Mouse (Mus musculus): ENCODE measurements around the gene Xxylt1.

DNA sequence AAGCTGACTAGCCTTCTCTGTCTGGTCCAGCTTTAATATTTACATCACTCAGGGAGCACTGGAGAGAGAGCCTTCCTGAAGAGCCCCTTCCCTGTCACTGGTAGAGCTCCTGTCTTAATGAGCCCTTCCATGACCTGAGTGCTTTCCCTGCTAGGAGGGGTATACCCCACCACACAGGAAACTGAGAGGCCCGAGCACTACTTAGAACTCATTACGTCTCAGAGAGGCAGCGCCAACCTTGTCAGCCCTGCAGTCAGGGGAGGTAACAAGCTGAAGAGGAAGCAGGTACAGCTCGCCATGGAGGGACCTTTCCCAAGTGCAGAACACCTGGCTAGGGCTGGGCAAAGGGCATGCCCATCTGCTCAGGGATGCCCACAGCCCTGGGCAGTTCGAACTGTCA lies 70.8 kb downstream of the Xxylt1 start:
- TF ChIP-seq CTCF (IDR thresholded peaks at IDR 0.05; ENCODE audit: control insufficient read depth, insufficient read depth, low read length) (no peak), POLR2A (IDR thresholded peaks at IDR 0.05; ENCODE audit: borderline replicate concordance, control insufficient read depth, low read depth, low read length) (no peak)
